Mouse (Mus musculus): ENCODE measurements around the gene Tmprss9. TPM values are rescaled to one million over a fixed set of nuclear protein-coding genes. Genes with fewer than 3 reads are reported as not detected.

Gene Tmprss9
- polyA plus RNA-seq, 1 experiment from 2014 or later = 0.12 TPM

GRCm38 (mm10) chr10:80874035-80874434 is 2.4 kb downstream of the Tmprss9 start:
- Histone ChIP-seq H3K27me3 (ENCODE audit: insufficient read depth, low read length) (peaks cover 2% of the 10 kb centered on the region; the same call in 1 of the 2 replicates), H3K4me2 (ENCODE audit: low read depth, low read length) (no peak overlapping the region), H3K4me1 (ENCODE audit: insufficient read depth) (no peaks in the 10 kb centered on the region), H3K4me3 (ENCODE audit: low read depth, low read length) (no peak overlapping the region), H3K9me3 (ENCODE audit: low read length) (no peaks in the 10 kb centered on the region), H3K36me3 (replicated peaks; ENCODE audit: insufficient read depth, low read length) (no peaks in the 10 kb centered on the region), H3K27ac (ENCODE audit: low read depth) (no peak overlapping the region), H3K9ac (replicated peaks) (no peak overlapping the region)
- TF ChIP-seq CTCF (IDR thresholded peaks at IDR 0.05; ENCODE audit: low read depth) (no peak), EP300 (IDR thresholded peaks at IDR 0.05; ENCODE audit: low read depth) (no peak)
- WGBS (ENCODE audit: insufficient replicate concordance) = 81% methylated on average over 9 of the region's 9 CpGs
- ATAC-seq = no peak
- no peak for DNase-seq

- DNase-seq = peak; percentile 74
- Histone ChIP-seq H3K9ac (replicated peaks) (no peak overlapping the region; the same call in 1 of the 2 replicates), H3K27me3 (ENCODE audit: insufficient read depth, low read length) (peaks cover 2% of the 10 kb centered on the region; the same call in 1 of the 2 replicates), H3K4me1 (ENCODE audit: insufficient read depth) (peaks cover 5% of the 10 kb centered on the region; the same call in 1 of the 2 replicates), H3K4me2 (ENCODE audit: low read depth, low read length) (no peak overlapping the region), H3K36me3 (replicated peaks; ENCODE audit: insufficient read depth, low read length) (no peaks in the 10 kb centered on the region), H3K27ac (ENCODE audit: low read depth) (0 out of 2 replicates have a peak overlapping the region, but pooled peaks have one; percentile 5), H3K9me3 (ENCODE audit: low read length) (no peaks in the 10 kb centered on the region), H3K4me3 (ENCODE audit: low read depth, low read length) (no peak overlapping the region)
- 32% methylated on average over 5 of the region's 5 CpGs for WGBS (ENCODE audit: insufficient replicate concordance)
- TF ChIP-seq EP300 (IDR thresholded peaks at IDR 0.05; ENCODE audit: low read depth) (no peak), CTCF (IDR thresholded peaks at IDR 0.05; ENCODE audit: low read depth) (peak; percentile 94)
- ATAC-seq = peak; percentile 8; the same call in 1 of the 2 replicates
These were observed 4.4 kb downstream of the Tmprss9 start for GRCm38 (mm10) chr10:80876028-80876427.

GRCm38 (mm10) chr10:80876594-80876993 is 4.9 kb downstream of the Tmprss9 start:
- H3K27ac ChIP-seq (ENCODE audit: low read depth) = 0 out of 2 replicates have a peak overlapping the region, but pooled peaks have one; percentile 5
- no peak overlapping the region for H3K9ac ChIP-seq (replicated peaks)
- H3K4me2 ChIP-seq (ENCODE audit: low read depth, low read length) = no peak overlapping the region
- DNase-seq = no peak
- no peaks in the 10 kb centered on the region for H3K9me3 ChIP-seq (ENCODE audit: low read length)
- TF ChIP-seq EP300 (IDR thresholded peaks at IDR 0.05; ENCODE audit: low read depth) = no peak
- no peak for TF ChIP-seq CTCF (IDR thresholded peaks at IDR 0.05; ENCODE audit: low read depth)
- H3K36me3 ChIP-seq (replicated peaks; ENCODE audit: insufficient read depth, low read length) = no peaks in the 10 kb centered on the region
- no peak overlapping the region for H3K4me3 ChIP-seq (ENCODE audit: low read depth, low read length)
- peaks cover 2% of the 10 kb centered on the region; the same call in 1 of the 2 replicates for H3K27me3 ChIP-seq (ENCODE audit: insufficient read depth, low read length)
- ATAC-seq = no peak
- peaks cover 5% of the 10 kb centered on the region; the same call in 1 of the 2 replicates for H3K4me1 ChIP-seq (ENCODE audit: insufficient read depth)
- 42% methylated on average over 3 of the region's 3 CpGs for WGBS (ENCODE audit: insufficient replicate concordance)

- H3K9me3 ChIP-seq (ENCODE audit: low read length) = no peaks in the 10 kb centered on the region
- ATAC-seq = peak; percentile 81
- H3K27ac ChIP-seq (ENCODE audit: low read depth) = peak overlapping the region; percentile 51; the same call in 1 of the 2 replicates
- H3K4me2 ChIP-seq (ENCODE audit: low read depth, low read length) = peak overlapping the region; percentile 37
- H3K36me3 ChIP-seq (replicated peaks; ENCODE audit: insufficient read depth, low read length) = no peaks in the 10 kb centered on the region
- no peak overlapping the region for H3K9ac ChIP-seq (replicated peaks)
- peaks cover 5% of the 10 kb centered on the region; the same call in 1 of the 2 replicates for H3K4me1 ChIP-seq (ENCODE audit: insufficient read depth)
- 6% methylated on average over 5 of the region's 5 CpGs for WGBS (ENCODE audit: insufficient replicate concordance)
- peak; percentile 97 for TF ChIP-seq CTCF (IDR thresholded peaks at IDR 0.05; ENCODE audit: low read depth)
- TF ChIP-seq EP300 (IDR thresholded peaks at IDR 0.05; ENCODE audit: low read depth) = peak; percentile 80
- no peak overlapping the region for H3K4me3 ChIP-seq (ENCODE audit: low read depth, low read length)
- DNase-seq = peak; percentile 88
- H3K27me3 ChIP-seq (ENCODE audit: insufficient read depth, low read length) = no peaks in the 10 kb centered on the region
These were observed 8.5 kb downstream of the Tmprss9 start for GRCm38 (mm10) chr10:80880131-80880641.

- Histone ChIP-seq H3K4me1 (ENCODE audit: insufficient read depth) (peaks cover 5% of the 10 kb centered on the region; the same call in 1 of the 2 replicates), H3K4me3 (ENCODE audit: low read depth, low read length) (no peak overlapping the region), H3K4me2 (ENCODE audit: low read depth, low read length) (0 out of 2 replicates have a peak overlapping the region, but pooled peaks have one; percentile 37), H3K9ac (replicated peaks) (no peak overlapping the region), H3K9me3 (ENCODE audit: low read length) (no peaks in the 10 kb centered on the region), H3K36me3 (replicated peaks; ENCODE audit: insufficient read depth, low read length) (no peaks in the 10 kb centered on the region), H3K27me3 (ENCODE audit: insufficient read depth, low read length) (no peaks in the 10 kb centered on the region), H3K27ac (ENCODE audit: low read depth) (peak overlapping the region; percentile 51; the same call in 1 of the 2 replicates)
- DNase-seq (no peak), ATAC-seq (no peak)
- WGBS (ENCODE audit: insufficient replicate concordance) = 72% methylated on average over 2 of the region's 2 CpGs
- no peak for TF ChIP-seq EP300 (IDR thresholded peaks at IDR 0.05; ENCODE audit: low read depth)
- no peak; the same call in 1 of the 2 replicates for TF ChIP-seq CTCF (IDR thresholded peaks at IDR 0.05; ENCODE audit: low read depth)
These were observed 9.3 kb downstream of the Tmprss9 start for GRCm38 (mm10) chr10:80880901-80881300.

GRCm38 (mm10) chr10:80881301-80881700 is 9.7 kb downstream of the Tmprss9 start:
- H3K4me1 ChIP-seq (ENCODE audit: insufficient read depth) = peaks cover 5% of the 10 kb centered on the region; the same call in 1 of the 2 replicates
- no peak overlapping the region for H3K4me2 ChIP-seq (ENCODE audit: low read depth, low read length)
- peak; percentile 88 for DNase-seq
- TF ChIP-seq EP300 (IDR thresholded peaks at IDR 0.05; ENCODE audit: low read depth) (no peak), CTCF (IDR thresholded peaks at IDR 0.05; ENCODE audit: low read depth) (peak; percentile 91)
- ATAC-seq = no peak
- 25% methylated on average over 10 of the region's 10 CpGs for WGBS (ENCODE audit: insufficient replicate concordance)
- no peak overlapping the region for H3K4me3 ChIP-seq (ENCODE audit: low read depth, low read length)
- no peaks in the 10 kb centered on the region for H3K27me3 ChIP-seq (ENCODE audit: insufficient read depth, low read length)
- no peak overlapping the region for H3K9ac ChIP-seq (replicated peaks)
- H3K36me3 ChIP-seq (replicated peaks; ENCODE audit: insufficient read depth, low read length) = no peaks in the 10 kb centered on the region
- no peak overlapping the region for H3K27ac ChIP-seq (ENCODE audit: low read depth)
- H3K9me3 ChIP-seq (ENCODE audit: low read length) = no peaks in the 10 kb centered on the region
